Mouse (Mus musculus) erythroblast, embryonic 14.5 days (primary cell): ENCODE measurements around the gene Prl2a1. TPM values are rescaled to one million over a fixed set of nuclear protein-coding genes. Genes with fewer than 3 reads are reported as not detected.
"Not testable (repeated sequence)": the region's sequence is repeated elsewhere in the genome, so short reads cannot be mapped to it uniquely, and the experiment has no call there.

Source experiments
- H3K27me3 ChIP-seq: 2 replicates; pipeline ENCODE4 v1.6.1; 2012; ENCODE audit warnings: inconsistent platforms; ENCODE audit not compliant: control insufficient read depth
- H3K36me3 ChIP-seq: 2 replicates; pipeline ENCODE4 v1.6.1; 2012; ENCODE audit warnings: mild to moderate bottlenecking, inconsistent platforms; ENCODE audit not compliant: control insufficient read depth
- H3K4me1 ChIP-seq: 2 replicates; pipeline ENCODE4 v1.6.1; 2012; ENCODE audit warnings: inconsistent platforms; ENCODE audit not compliant: control insufficient read depth
- H3K4me3 ChIP-seq: replicated peaks from 2 replicates; pipeline ENCODE3; 2012; ENCODE audit warnings: moderate library complexity, mild to moderate bottlenecking, inconsistent platforms
- H3K9me3 ChIP-seq: 2 replicates; pipeline ENCODE4 v1.6.1; 2012; ENCODE audit warnings: low read length, inconsistent platforms, mixed read lengths; ENCODE audit not compliant: control insufficient read depth
- GATA1 ChIP-seq: IDR thresholded peaks from 2 replicates; pipeline ENCODE4 v1.6.1; 2012; ENCODE audit warnings: low read length, inconsistent platforms, mixed read lengths
- TAL1 ChIP-seq: IDR thresholded peaks from 3 replicates; pipeline ENCODE4 v1.6.1; 2012; ENCODE audit warnings: low read length, inconsistent platforms, mixed read lengths
- polyA plus RNA-seq: library from polyadenylated mRNA; stranded (reverse); fragments of >175 nt; gene quantifications from 2 replicates; pipeline ENCODE4 v1.2.3, GENCODE M21; 2012

Gene Prl2a1
- not detected in 2 replicates for polyA plus RNA-seq

GRCm38 (mm10) chr13:27801354-27801753 is at the start of gene Prl2a1:
Gene Prl2a1, plus strand, starts transcription at chr13:27801654.
- no peak for TF ChIP-seq GATA1
- TF ChIP-seq TAL1 = no peak
- Histone ChIP-seq H3K4me1 (no peaks in the 10 kb centered on the region), H3K27me3 (no peaks in the 10 kb centered on the region), H3K4me3 (no peak within 1 kb of the TSS), H3K9me3 (no peaks in the 10 kb centered on the region), H3K36me3 (no peaks in the 10 kb centered on the region)

GRCm38 (mm10) chr13:27780704-27781103 is 20.8 kb upstream of the Prl2a1 start, which contains the start of gene Prl7c1:
Gene Prl7c1, minus strand, starts transcription at chr13:27780804.
- H3K4me3 ChIP-seq, H3K27me3 ChIP-seq, H3K4me1 ChIP-seq, H3K36me3 ChIP-seq, H3K9me3 ChIP-seq: not testable (repeated sequence)

GRCm38 (mm10) chr13:27799303-27799702 is 2.2 kb upstream of the Prl2a1 start:
- Histone ChIP-seq H3K9me3 (no peaks in the 10 kb centered on the region), H3K4me3 (no peak overlapping the region), H3K27me3 (no peaks in the 10 kb centered on the region), H3K4me1 (no peaks in the 10 kb centered on the region), H3K36me3 (no peaks in the 10 kb centered on the region)
- TF ChIP-seq TAL1 (no peak), GATA1 (no peak)

- Histone ChIP-seq H3K4me1 (no peaks in the 10 kb centered on the region), H3K9me3 (no peaks in the 10 kb centered on the region), H3K4me3 (no peak overlapping the region), H3K36me3 (no peaks in the 10 kb centered on the region), H3K27me3 (no peaks in the 10 kb centered on the region)
- TF ChIP-seq GATA1 = no peak
- no peak for TF ChIP-seq TAL1
These were observed 1.3 kb downstream of the Prl2a1 start for GRCm38 (mm10) chr13:27802765-27803164.

- Histone ChIP-seq H3K9me3 (no peaks in the 10 kb centered on the region), H3K36me3 (no peaks in the 10 kb centered on the region), H3K27me3 (no peaks in the 10 kb centered on the region), H3K4me3 (no peak within 1 kb of the TSS), H3K4me1 (no peaks in the 10 kb centered on the region)
- no peak for TF ChIP-seq TAL1
- TF ChIP-seq GATA1 = no peak
These were observed 47.6 kb downstream of the Prl2a1 start, which contains the start of gene Prl2c1 for GRCm38 (mm10) chr13:27849042-27849441. Gene Prl2c1, plus strand, starts transcription at chr13:27849342.

Other genes with a start within 250 kb of the Prl2a1 start
- not detected in 2 replicates for gene Prl8a9, start 237.0 kb upstream of the Prl2a1 start, polyA plus RNA-seq
- not detected in 2 replicates for gene Prl8a1, start 219.5 kb upstream of the Prl2a1 start, polyA plus RNA-seq
- not detected in 2 replicates for gene Prl7b1, start 191.1 kb upstream of the Prl2a1 start, polyA plus RNA-seq
- not detected in 2 replicates for gene Prl7a1, start 159.2 kb upstream of the Prl2a1 start, polyA plus RNA-seq
- not detected in 2 replicates for gene Prl7a2, start 133.6 kb upstream of the Prl2a1 start, polyA plus RNA-seq
- not detected in 2 replicates for gene Prl7d1, start 84.9 kb upstream of the Prl2a1 start, polyA plus RNA-seq
- not detected in 2 replicates for gene Prl7c1, start 20.9 kb upstream of the Prl2a1 start, polyA plus RNA-seq
- not detected in 2 replicates for gene Prl2c1, start 47.7 kb downstream of the Prl2a1 start, polyA plus RNA-seq
- gene Prl4a1, start 214.6 kb downstream of the Prl2a1 start, polyA plus RNA-seq = not detected in 2 replicates